Mouse (Mus musculus) left cerebral cortex, postnatal 25 days (tissue): ENCODE measurements around the gene Abcc12. TPM values are rescaled to one million over a fixed set of nuclear protein-coding genes. Genes with fewer than 3 reads are reported as not detected.

Source experiments
- DNase-seq, 2 experiments: peaks; one replicate each; pipeline ENCODE4 v3.0.0; 2022; ENCODE audit warnings: low spot score in 2 of 2, mixed read lengths in 1 of 2
- intact Hi-C: fragments of 180-260 bp; cut with DNase I; formaldehyde crosslinking; loops from one replicate; pipeline ENCODE4 v1.15.1; 2025
- total RNA-seq, 2 experiments: library from RNA; stranded (reverse); gene quantifications; 2 replicates each; pipeline ENCODE4 v1.2.3; 2021

Gene Abcc12
- total RNA-seq, 2 experiments from 2014 or later: 0.23 to 0.46 TPM

DNA sequence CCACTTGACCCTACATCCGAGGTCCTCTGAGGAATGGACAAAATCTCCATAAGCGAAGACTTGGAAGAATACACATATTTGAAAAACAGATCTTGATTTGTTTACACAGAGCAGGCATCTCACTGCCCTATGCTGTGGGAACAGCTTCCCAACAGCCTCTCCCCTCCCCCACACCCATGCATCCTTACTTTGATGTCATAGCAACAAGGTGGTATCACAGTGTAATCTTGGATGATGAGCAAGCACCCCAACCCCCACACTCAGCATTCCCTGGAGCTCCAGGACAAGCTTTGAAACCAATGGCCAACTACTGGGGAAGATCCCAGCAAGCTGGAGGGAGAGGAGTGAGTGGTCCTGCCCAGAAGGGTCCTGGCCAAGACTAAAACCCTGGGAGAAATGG, 50.8 kb downstream of the Abcc12 start:
- no peak for DNase-seq
- intact Hi-C loops: no loop called here

DNA sequence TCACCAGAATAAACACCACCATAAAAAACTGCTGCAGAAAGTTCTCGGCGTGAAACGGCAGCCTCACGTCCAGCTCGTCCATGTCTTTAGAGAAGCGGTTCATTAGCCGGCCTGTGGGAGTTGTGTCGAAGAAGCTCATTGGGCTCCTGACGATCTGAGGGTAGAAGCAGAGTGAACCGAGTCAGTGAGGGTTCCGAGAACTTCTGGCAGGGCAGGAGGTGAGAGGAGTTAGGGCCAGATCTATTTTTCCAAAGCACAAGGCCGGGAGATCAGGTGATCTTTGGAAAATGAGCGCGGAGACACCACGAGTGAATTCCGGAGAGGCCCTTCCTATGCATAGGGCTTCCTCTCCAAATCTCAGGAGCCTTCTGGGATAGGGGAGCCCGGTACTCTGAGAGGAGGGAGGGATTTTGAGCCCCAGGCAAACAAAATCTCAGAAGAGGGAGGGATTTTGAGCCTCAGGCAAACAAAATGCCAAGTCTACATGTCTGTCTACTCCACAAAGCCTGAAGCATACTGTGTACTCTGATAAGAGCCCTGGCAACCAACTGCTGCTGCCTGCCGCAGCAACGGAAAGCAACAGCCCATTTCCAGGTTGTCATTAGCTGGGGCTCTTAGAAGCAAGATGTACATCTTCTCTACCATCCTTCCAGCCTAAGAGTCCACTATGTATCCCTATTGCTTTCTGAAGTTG, 53.0 kb downstream of the Abcc12 start:
- intact Hi-C loops: no loop called here
- DNase-seq: no peak

GRCm38 (mm10) chr8:86526808-86527207, 53.7 kb downstream of the Abcc12 start:
- intact Hi-C loops: no loop called here

DNA sequence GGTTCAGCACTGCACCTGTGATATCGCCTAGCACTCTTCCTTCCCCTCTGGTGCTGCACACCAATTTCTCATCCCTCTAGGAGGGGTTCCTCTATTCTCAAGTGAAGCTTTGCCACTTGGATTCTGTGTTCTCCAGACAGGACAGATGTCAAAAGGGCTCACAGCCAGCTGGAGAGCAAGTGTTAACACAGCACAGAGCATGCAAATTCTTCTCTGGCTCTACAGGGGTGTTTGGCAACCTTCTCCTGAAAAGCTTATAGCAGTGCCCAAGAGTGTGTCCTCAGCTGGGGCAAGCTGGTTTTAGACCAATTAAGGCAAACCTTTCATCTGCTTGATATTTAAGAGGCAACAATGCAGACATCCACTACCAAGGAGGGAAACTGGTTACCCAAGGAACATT, 66.3 kb downstream of the Abcc12 start:
- peak in 1 of 2 experiments; percentile 16 for DNase-seq
- intact Hi-C loops: no loop called here

More at GRCm38 (mm10) chr8:86526808-86527207, 53.7 kb downstream of the Abcc12 start:
- DNase-seq: no peak

DNA sequence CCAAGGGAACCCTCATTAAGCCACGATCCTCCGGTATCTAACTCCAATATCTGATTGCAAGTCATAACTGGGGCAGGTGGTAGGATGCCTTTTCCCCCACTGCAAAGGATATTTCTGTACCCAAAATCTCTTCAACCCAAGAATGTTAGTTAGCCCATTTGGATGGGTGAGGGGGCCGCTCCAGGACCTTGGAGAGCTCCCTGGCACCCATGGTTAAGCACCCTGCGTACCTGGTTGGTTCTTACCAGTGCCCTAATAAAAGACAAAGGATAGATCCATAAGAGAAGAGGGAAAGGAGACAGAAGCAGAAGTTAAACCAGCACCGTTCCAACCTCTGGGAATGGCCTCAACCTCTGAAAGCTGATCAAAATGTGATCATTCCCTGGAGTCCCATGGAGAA, 67.6 kb downstream of the Abcc12 start:
- DNase-seq: no peak
- intact Hi-C loops: no loop called here

DNA sequence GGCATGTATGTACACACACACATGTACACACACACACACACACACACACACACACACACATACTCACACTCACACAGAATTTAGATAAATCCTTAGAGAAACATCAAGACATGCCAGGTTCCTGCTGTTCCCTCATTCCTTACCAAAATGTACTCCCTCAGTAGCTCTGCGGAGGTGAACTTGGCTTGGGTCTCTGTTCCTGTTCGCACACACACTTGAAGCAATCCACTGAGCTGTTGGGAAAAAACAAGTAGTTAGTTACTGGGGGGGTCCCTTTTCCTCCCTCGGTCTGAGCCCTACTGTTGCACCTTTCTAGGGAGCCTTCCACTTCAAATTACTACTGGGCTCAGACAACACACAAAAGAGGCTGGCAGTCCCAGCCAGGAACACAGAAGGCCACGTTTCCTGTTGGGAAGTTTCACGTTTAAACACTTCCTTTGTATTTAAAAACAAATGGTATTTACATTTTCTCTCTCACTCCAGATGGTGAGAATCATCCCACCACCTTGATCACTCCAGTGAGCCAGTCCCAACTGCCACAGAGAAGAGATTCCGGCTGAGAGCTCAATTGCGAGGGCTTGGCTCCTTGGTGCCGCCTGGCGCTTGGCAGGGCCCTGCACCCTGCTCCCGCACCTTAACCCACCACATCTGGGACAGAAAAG, 68.2 kb downstream of the Abcc12 start:
- DNase-seq: peak; percentile 31 to 59
- intact Hi-C loops: no loop called here

- intact Hi-C loops: no loop called here
- DNase-seq: peak; percentile 2 to 51
Observed at GRCm38 (mm10) chr8:86501341-86501740, 79.1 kb downstream of the Abcc12 start.

DNA sequence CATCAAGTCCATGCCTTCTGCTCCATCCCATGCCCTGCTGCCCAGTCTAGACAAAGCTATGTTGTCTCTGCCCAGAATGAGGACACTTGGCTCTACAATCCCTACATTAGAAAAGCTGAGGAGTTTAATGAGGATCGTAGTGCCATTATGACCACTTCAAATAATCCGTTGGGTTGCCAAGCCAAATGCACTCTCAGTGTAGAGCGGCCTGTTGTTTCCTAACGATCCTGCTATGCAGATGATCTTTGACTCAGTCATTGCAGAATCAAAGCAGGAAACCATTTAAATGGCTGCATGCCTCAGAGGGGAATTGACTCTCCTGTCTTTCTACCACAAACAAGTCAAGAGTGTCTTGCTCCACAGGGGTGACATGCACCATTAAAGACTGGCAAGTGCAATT, 85.4 kb downstream of the Abcc12 start:
- intact Hi-C loops: no loop called here
- no peak for DNase-seq

DNA sequence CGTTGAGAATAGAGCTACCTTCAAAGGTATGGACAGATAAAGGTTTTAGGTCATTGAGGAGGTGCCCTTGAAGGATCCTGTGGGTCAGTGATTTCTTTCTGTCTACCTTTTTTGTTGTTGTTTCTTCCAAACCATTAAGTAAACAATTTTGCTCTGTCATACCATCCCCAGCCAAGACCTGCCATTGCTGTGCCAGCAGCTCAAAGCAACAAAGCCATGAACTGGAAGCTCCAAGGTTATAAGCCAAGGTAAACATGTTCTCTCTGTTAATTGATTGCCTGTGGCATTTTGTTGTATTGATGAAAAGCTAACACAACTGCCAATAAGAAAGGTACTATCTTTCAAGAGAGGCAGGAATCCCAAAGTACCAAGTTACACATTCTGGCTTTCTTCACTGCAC, 86.6 kb downstream of the Abcc12 start:
- intact Hi-C loops: no loop called here
- DNase-seq: no peak

DNA sequence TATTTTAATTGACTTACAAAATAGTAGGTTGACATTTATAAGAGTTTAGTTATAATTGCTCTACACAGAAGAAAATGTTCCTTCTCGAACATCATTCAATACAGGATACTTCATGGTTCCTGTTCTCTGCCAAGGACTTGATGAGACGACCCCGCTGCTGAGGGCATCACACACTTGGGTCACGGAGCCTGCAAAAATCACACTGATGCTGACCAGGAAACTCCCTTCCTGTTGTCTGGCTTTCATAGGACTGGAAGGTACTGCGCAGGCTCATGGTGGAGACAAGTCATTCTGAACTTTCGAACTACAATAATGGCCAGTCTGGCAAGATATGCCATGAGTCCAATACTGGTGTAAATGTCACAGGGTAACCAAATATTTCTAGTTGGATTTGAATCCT, 95.1 kb downstream of the Abcc12 start:
- intact Hi-C loops: no loop called here

GRCm38 (mm10) chr8:86484244-86484643, 96.2 kb downstream of the Abcc12 start:
- no peak for DNase-seq
- intact Hi-C loops: no loop called here

More for the DNA sequence above, 95.1 kb downstream of the Abcc12 start:
- no peak for DNase-seq

DNA sequence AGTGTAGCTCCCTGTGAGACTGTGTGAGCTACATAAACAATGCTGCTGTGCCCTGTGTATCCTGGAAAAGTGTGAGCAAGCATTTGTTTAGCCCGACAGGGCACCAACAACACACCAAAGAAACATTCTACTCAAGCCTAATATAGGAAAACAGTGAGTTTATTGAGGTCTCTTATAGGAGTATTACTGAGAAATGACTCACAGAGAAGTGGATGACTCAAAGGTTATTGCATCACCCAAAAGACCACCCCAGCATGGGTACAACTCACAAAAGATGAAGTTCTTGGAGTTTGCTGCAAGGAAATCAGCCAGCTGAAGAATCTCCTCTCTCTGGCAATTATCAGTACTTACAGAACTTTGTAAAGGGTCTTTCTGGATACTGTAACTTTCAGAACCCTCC, 98.4 kb downstream of the Abcc12 start:
- intact Hi-C loops: no loop called here
- DNase-seq: no peak

DNA sequence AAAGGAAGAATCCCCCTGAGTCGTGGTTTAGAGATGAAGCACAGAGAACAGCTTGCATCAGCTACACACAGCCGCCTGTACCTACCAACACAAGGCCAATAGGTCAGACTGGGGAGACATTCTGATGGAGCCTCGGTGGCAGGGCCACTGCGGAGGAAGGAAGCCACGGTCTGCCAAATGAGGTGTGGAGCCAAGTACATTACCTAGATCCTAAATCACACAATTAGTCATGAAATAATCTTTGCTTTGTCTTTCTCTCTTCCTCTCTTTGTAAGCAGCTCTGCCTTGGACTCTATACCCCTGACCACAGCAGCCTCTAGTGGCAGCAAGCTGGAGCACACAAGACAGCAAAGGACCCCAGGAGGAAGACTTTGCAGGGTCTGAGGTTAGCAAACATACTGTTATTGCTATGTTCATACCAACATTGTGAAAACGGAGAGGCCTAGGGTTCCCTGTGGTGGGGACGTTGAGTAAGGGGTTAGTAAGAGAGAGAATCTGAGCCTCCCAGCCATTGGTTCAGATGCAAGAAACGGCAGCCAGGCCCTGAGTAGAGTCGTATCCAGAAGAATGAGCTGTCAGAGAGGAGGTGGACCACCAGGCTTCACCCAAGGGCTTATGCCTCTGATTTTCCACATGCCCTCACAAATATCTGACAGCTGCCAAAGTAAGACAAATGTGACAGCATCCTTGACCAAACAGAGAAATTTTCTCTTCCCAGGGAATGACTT, 104.6 kb downstream of the Abcc12 start:
- intact Hi-C loops: loop anchor here (2.0 to 10.0 kb wide), 5 partner anchors 271 to 777 kb away; partner anchors contain the start of genes Itfg1 and Phkb
- DNase-seq: peak; percentile 47 to 70

GRCm38 (mm10) chr8:86474461-86474860, 106.0 kb downstream of the Abcc12 start:
- no peak for DNase-seq
- intact Hi-C loops: loop anchor here (2.0 to 10.0 kb wide), 5 partner anchors 152 to 776 kb away; no protein-coding TSS in a partner anchor

DNA sequence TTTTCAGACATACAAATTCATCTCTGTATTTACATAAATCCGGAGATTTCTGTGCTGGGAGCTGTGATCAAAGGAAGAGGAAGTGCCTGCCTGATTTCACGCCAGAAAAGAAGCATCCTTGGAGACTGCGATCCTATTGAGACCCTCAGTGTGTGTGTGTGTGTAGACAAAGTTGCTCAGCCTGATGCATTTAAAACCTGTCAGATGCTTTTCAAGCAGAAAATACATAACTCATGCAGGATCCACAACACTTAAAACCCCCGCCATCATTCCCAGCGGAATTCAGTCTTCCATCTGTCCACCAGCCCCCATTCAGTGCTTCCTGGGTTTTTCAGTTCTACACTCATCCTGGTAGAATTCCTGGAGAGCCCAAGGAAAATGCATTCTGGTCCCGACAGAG, 107.4 kb downstream of the Abcc12 start:
- intact Hi-C loops: loop anchor here (2.0 to 10.0 kb wide), 5 partner anchors 151 to 428 kb away; no protein-coding TSS in a partner anchor
- peak; percentile 17 to 71 for DNase-seq

DNA sequence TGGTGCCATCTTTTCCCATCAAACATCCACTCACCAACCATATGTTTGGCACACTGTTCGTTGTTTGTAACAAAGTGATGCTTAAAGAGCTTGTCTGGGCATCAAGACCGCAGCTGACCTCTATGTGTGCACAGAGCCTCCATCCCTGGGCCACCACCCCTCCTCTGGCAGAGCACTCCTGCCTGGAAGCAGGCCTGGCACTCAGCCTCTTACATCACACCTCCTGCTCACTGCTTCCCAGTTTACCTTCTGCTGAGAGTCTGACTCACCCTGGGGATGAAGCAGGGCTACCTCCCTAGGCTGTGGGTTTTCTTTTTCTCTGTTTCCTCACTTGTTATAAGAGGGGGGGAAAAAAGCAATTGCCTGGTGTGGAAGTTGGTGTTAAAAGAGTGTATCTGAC, 109.8 kb downstream of the Abcc12 start:
- peak; percentile 30 to 80 for DNase-seq

GRCm38 (mm10) chr8:86463215-86463614, 117.3 kb downstream of the Abcc12 start:
- no peak for DNase-seq
- intact Hi-C loops: no loop called here

More for the DNA sequence above, 109.8 kb downstream of the Abcc12 start:
- intact Hi-C loops: loop anchor here (5.0 to 10.0 kb wide), 4 partner anchors 148 to 426 kb away; no protein-coding TSS in a partner anchor

- no peak for DNase-seq
- intact Hi-C loops: no loop called here
Observed at GRCm38 (mm10) chr8:86460372-86460771, 120.1 kb downstream of the Abcc12 start.

DNA sequence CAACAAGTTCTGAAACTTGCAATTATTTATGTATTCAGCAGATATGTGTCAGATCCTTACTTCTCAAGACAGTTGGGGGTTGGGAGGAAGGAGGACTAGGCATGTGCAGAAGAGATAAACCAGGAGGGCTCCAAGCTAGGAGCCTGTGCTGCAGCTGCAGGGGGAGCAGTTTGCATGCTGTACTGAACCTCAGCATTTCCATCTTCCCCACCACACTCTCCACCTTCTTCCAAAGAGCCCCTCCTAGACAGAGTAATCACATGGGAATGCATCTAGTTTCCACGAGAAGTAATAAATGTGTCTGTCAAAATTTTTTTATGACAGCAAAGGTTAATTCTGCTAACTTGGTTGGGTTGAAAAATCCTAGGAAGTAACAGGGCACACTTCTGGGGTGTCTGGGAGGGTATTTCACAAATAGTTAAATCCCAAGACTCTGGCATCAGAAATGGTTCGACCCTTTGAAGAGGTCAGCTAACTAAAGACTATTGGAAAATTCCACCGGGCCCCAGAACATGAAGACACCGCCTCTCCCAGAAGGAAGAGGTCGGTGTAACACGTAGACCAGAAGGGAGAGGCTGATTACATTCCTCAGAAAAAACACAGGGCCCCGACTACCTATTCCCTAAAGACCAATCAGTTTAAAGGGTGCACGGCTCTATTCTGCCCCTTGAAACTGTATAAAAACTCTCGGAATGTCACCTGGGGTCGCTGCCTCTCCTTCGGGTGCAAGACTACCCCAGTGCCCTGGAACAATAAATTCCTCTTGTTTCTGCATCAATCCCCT, 126.6 kb downstream of the Abcc12 start:
- intact Hi-C loops: no loop called here

More for the DNA sequence above, 126.6 kb downstream of the Abcc12 start:
- DNase-seq: no peak
